Mouse (Mus musculus): ENCODE data around the gene Birc2. TPM values are rescaled to one million over a fixed set of nuclear protein-coding genes. Genes with fewer than 3 reads are reported as not detected.
"Not testable (repeated sequence)": the region's sequence is repeated elsewhere in the genome, so short reads cannot be mapped to it uniquely, and the experiment has no call there.

The Birc2 gene
- polyA plus RNA-seq, 1 experiment from 2014 or later = 39.8 TPM

DNA sequence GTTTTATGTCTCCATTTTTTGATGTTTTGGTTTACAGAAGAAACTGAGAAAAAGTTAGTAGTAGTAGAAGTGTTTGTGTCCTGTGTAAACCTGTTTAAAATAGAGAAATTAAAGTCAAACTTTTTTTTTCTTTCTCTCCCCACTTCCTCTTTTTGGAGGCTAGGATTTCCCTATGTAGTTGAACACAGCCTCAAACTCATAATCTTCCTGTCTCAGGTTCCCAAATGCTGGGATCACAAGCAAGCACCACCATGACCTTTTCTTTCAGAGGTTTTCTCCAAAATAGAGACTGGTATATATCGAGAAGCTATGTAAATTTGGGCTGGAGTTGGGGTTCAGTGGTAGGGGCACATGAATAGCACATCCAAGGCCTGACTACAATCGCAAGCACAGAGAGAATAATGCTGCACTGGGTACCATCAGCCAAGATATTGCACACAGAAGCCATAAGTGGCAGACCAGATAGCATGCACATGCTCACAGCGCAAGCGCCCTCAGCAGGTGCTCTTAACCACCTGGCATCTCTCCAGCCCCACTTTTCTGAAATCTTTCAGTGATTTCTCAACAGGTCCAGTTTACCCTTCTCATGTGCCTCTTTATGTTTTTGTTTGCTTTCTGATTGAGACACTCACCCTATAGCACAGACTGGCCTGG lies 32.1 kb upstream of the Birc2 start:
- no peak for ATAC-seq (ENCODE audit: low FRiP score, low TSS enrichment)
- no peak overlapping the region for H3K4me3 ChIP-seq (ENCODE audit: low read length)

GRCm38 (mm10) chr9:7867981-7868380 lies 31.1 kb upstream of the Birc2 start:
- Histone ChIP-seq H3K4me3 (ENCODE audit: low read length) (no peak overlapping the region), H3K9ac (replicated peaks; ENCODE audit: low read length) (no peak overlapping the region), H3K4me1 (ENCODE audit: insufficient read depth, low read length) (peaks cover 7% of the 10 kb centered on the region), H3K27me3 (ENCODE audit: insufficient read depth, low read length) (no peaks in the 10 kb centered on the region), H3K27ac (ENCODE audit: low read length) (no peak overlapping the region), H3K36me3 (ENCODE audit: insufficient read depth, low read length) (peaks cover 7% of the 10 kb centered on the region), H3K9me3 (ENCODE audit: low read length) (no peaks in the 10 kb centered on the region), H3K4me2 (replicated peaks; ENCODE audit: low read depth, low read length) (no peak overlapping the region)
- 90% methylated on average over 3 of the region's 3 CpGs for WGBS
- no peak for ATAC-seq (ENCODE audit: low FRiP score, low TSS enrichment)

More for the DNA sequence above, 32.1 kb upstream of the Birc2 start:
- Histone ChIP-seq H3K4me1 (ENCODE audit: insufficient read depth, low read length) (peaks cover 7% of the 10 kb centered on the region), H3K36me3 (ENCODE audit: insufficient read depth, low read length) (peaks cover 7% of the 10 kb centered on the region), H3K4me2 (replicated peaks; ENCODE audit: low read depth, low read length) (no peak overlapping the region), H3K27ac (ENCODE audit: low read length) (no peak overlapping the region), H3K9ac (replicated peaks; ENCODE audit: low read length) (no peak overlapping the region), H3K27me3 (ENCODE audit: insufficient read depth, low read length) (no peaks in the 10 kb centered on the region), H3K9me3 (ENCODE audit: low read length) (no peaks in the 10 kb centered on the region)
- 89% methylated on average over 4 of the region's 4 CpGs for WGBS

DNA sequence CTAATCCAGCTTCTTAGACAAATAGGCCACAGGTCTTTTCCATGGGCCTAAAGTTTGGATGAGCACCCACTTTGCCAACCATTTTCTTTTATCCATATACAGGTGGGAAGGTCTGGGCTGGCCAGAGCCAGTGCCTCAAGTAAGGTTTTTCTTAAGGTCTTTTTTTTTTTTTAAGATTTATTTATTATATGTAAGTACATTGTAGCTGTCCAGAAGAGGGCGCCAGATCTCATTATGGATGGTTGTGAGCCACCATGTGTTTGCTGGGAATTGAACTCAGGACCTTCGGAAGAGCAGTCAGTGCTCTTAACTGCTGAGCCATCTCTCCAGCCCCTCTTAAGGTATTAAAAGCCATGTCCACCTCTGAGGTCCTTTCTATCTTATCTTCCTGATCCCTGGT lies 30.1 kb upstream of the Birc2 start:
- not testable (repeated sequence) for ATAC-seq (ENCODE audit: low FRiP score, low TSS enrichment); H3K4me2 ChIP-seq (replicated peaks; ENCODE audit: low read depth, low read length); H3K4me3 ChIP-seq (ENCODE audit: low read length); H3K9ac ChIP-seq (replicated peaks; ENCODE audit: low read length); H3K27me3 ChIP-seq (ENCODE audit: insufficient read depth, low read length); H3K36me3 ChIP-seq (ENCODE audit: insufficient read depth, low read length); H3K9me3 ChIP-seq (ENCODE audit: low read length); H3K27ac ChIP-seq (ENCODE audit: low read length); H3K4me1 ChIP-seq (ENCODE audit: insufficient read depth, low read length)
- WGBS = 88% methylated on average over 2 of the region's 2 CpGs

DNA sequence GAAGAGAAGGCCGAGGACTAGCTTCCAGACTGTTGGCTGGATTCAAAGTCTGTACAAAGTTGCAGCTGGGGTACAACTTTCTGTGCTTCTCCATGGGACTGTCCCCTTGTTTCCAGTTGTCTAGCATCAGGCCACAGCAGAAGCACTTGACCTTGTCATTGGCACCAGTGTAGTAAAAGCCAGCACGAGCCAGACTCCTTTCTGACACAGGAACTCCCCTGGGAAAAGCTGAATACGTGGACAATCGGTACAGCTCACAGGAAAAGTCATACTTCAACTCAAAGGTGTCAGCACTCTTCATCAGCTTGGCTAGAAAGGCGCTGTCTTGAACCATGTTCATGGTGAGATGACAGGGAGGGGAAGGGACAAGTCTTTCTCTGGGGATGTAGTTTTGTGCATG lies 24.1 kb upstream of the Birc2 start:
- Histone ChIP-seq H3K36me3 (ENCODE audit: insufficient read depth, low read length) (no peaks in the 10 kb centered on the region), H3K4me3 (ENCODE audit: low read length) (no peak overlapping the region), H3K4me2 (replicated peaks; ENCODE audit: low read depth, low read length) (no peak overlapping the region), H3K4me1 (ENCODE audit: insufficient read depth, low read length) (no peaks in the 10 kb centered on the region), H3K27me3 (ENCODE audit: insufficient read depth, low read length) (no peaks in the 10 kb centered on the region), H3K9me3 (ENCODE audit: low read length) (no peaks in the 10 kb centered on the region), H3K27ac (ENCODE audit: low read length) (no peak overlapping the region), H3K9ac (replicated peaks; ENCODE audit: low read length) (no peak overlapping the region)
- ATAC-seq (ENCODE audit: low FRiP score, low TSS enrichment) = no peak
- WGBS = 81% methylated on average over 5 of the region's 5 CpGs

- WGBS = 67% methylated on average over 3 of the region's 3 CpGs
- H3K27ac ChIP-seq (ENCODE audit: low read length) = no peak overlapping the region
- no peaks in the 10 kb centered on the region for H3K9me3 ChIP-seq (ENCODE audit: low read length)
- no peaks in the 10 kb centered on the region for H3K4me1 ChIP-seq (ENCODE audit: insufficient read depth, low read length)
- no peak overlapping the region for H3K4me3 ChIP-seq (ENCODE audit: low read length)
- H3K4me2 ChIP-seq (replicated peaks; ENCODE audit: low read depth, low read length) = no peak overlapping the region
- ATAC-seq (ENCODE audit: low FRiP score, low TSS enrichment) = no peak
- H3K27me3 ChIP-seq (ENCODE audit: insufficient read depth, low read length) = no peaks in the 10 kb centered on the region
- peaks cover 4% of the 10 kb centered on the region; the same call in 1 of the 2 replicates for H3K36me3 ChIP-seq (ENCODE audit: insufficient read depth, low read length)
- no peak overlapping the region for H3K9ac ChIP-seq (replicated peaks; ENCODE audit: low read length)
These were observed 19.0 kb upstream of the Birc2 start for GRCm38 (mm10) chr9:7855912-7856311.

GRCm38 (mm10) chr9:7855374-7855773 lies 18.5 kb upstream of the Birc2 start:
- H3K27ac ChIP-seq (ENCODE audit: low read length) = no peak overlapping the region
- no peaks in the 10 kb centered on the region for H3K4me1 ChIP-seq (ENCODE audit: insufficient read depth, low read length)
- no peaks in the 10 kb centered on the region for H3K9me3 ChIP-seq (ENCODE audit: low read length)
- peaks cover 4% of the 10 kb centered on the region; the same call in 1 of the 2 replicates for H3K36me3 ChIP-seq (ENCODE audit: insufficient read depth, low read length)
- peak; percentile 69; the same call in 1 of the 2 replicates for ATAC-seq (ENCODE audit: low FRiP score, low TSS enrichment)
- H3K4me2 ChIP-seq (replicated peaks; ENCODE audit: low read depth, low read length) = no peak overlapping the region
- H3K4me3 ChIP-seq (ENCODE audit: low read length) = no peak overlapping the region
- no peak overlapping the region for H3K9ac ChIP-seq (replicated peaks; ENCODE audit: low read length)
- H3K27me3 ChIP-seq (ENCODE audit: insufficient read depth, low read length) = no peaks in the 10 kb centered on the region
- WGBS = 33% methylated on average over 1 of the region's 1 CpGs

DNA sequence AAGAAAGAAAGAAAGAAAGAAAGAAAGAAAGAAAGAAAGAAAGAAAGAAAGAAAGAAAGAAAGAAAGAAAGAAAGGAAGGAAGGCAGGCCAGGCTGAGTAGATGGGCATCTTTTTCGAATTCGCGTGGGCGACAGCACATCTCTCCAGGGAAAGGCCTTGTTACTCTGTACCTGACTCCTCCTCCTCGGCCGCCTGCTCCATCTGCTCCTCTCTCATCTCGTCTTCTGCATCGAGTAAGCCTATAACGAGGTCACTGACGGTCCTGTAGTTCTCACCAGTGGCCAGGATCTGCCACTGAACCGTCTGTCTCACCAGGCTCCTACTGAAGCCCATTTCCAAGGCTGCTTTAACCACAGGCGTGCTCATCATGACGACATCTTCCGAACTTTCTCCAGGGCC lies 17.3 kb upstream of the Birc2 start:
- WGBS = 82% methylated on average over 14 of the region's 14 CpGs
- ATAC-seq (ENCODE audit: low FRiP score, low TSS enrichment); H3K27me3 ChIP-seq (ENCODE audit: insufficient read depth, low read length); H3K27ac ChIP-seq (ENCODE audit: low read length); H3K4me1 ChIP-seq (ENCODE audit: insufficient read depth, low read length); H3K4me3 ChIP-seq (ENCODE audit: low read length); H3K36me3 ChIP-seq (ENCODE audit: insufficient read depth, low read length); H3K9ac ChIP-seq (replicated peaks; ENCODE audit: low read length); H3K4me2 ChIP-seq (replicated peaks; ENCODE audit: low read depth, low read length); H3K9me3 ChIP-seq (ENCODE audit: low read length): not testable (repeated sequence)

DNA sequence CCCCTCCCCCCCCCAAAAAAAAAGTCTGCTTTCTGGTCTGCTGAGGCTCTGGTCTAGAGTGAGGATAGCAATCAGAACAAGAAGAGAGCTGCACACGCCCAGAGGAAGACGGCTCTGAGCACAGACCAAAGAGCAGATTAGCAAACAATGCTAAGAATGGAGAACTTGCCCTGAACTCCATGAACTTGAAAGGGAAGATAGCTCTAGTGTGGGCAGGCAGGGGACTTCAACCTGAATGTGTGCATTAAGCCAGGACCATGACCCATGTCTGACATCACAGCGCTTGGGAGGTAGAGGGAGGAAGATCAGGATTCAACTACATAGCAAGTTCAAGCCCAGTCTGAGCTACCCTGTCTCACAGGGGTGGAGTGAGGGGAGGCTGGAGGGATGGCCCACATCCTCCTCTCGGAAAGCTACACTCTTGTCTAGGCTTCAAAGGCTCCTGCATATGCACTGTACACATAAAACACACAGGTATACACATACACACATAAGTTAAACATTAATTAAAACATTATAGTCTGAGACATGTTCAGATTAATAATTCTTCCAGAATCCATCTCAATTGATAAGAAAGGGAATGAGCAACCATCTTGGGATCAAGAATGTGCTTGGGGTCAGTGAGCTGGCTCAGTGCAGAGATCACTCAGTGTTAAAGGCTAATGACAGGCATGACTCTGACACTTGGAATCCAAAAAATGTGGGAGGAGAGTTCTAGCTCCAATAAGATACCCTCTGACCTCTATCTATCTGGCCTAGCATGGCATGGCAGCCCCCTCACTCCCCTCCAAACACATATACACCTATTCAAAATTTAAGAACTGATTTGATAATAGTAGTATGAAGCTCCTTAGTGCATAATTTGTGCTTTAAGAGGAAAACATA lies 15.7 kb upstream of the Birc2 start:
- H3K36me3 ChIP-seq (ENCODE audit: insufficient read depth, low read length) = peaks cover 10% of the 10 kb centered on the region; the same call in 1 of the 2 replicates
- no peak overlapping the region for H3K4me2 ChIP-seq (replicated peaks; ENCODE audit: low read depth, low read length)
- H3K4me1 ChIP-seq (ENCODE audit: insufficient read depth, low read length) = no peaks in the 10 kb centered on the region
- no peaks in the 10 kb centered on the region for H3K9me3 ChIP-seq (ENCODE audit: low read length)
- 77% methylated on average over 4 of the region's 4 CpGs for WGBS
- no peak overlapping the region for H3K4me3 ChIP-seq (ENCODE audit: low read length)
- H3K9ac ChIP-seq (replicated peaks; ENCODE audit: low read length) = no peak overlapping the region
- peak; percentile 67 for ATAC-seq (ENCODE audit: low FRiP score, low TSS enrichment)
- no peak overlapping the region for H3K27ac ChIP-seq (ENCODE audit: low read length)
- H3K27me3 ChIP-seq (ENCODE audit: insufficient read depth, low read length) = no peaks in the 10 kb centered on the region

GRCm38 (mm10) chr9:7851841-7852240 lies 15.0 kb upstream of the Birc2 start:
- H3K27ac ChIP-seq (ENCODE audit: low read length) = no peak overlapping the region
- H3K27me3 ChIP-seq (ENCODE audit: insufficient read depth, low read length) = no peaks in the 10 kb centered on the region
- no peaks in the 10 kb centered on the region for H3K4me1 ChIP-seq (ENCODE audit: insufficient read depth, low read length)
- no peak overlapping the region for H3K9ac ChIP-seq (replicated peaks; ENCODE audit: low read length)
- no peaks in the 10 kb centered on the region for H3K9me3 ChIP-seq (ENCODE audit: low read length)
- H3K4me2 ChIP-seq (replicated peaks; ENCODE audit: low read depth, low read length) = no peak overlapping the region
- peaks cover 10% of the 10 kb centered on the region; the same call in 1 of the 2 replicates for H3K36me3 ChIP-seq (ENCODE audit: insufficient read depth, low read length)
- no peak for ATAC-seq (ENCODE audit: low FRiP score, low TSS enrichment)
- 85% methylated on average over 8 of the region's 8 CpGs for WGBS
- no peak overlapping the region for H3K4me3 ChIP-seq (ENCODE audit: low read length)

DNA sequence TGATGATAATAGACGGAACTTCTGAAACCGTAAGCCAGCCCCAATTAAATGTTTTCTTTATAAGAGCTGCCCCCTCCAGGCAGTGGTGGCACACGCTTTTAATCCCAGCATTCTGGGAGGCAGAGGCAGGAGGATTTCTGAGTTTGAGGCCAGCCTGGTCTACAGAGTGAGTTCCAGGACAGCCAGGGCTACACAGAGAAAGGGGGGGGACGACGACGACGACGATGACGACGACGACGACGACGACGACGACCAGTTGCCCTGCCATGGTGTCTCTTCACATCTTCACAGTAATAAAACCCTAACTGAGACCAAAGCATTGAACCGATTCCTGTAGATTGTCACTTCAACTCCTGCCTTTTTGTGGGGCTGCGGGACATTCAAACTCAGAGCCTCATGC lies 11.3 kb upstream of the Birc2 start:
- WGBS = 91% methylated on average over 18 of the region's 18 CpGs
- no peak overlapping the region for H3K27ac ChIP-seq (ENCODE audit: low read length)

More for the DNA sequence above, 11.3 kb upstream of the Birc2 start:
- H3K36me3 ChIP-seq (ENCODE audit: insufficient read depth, low read length) = peaks cover 7% of the 10 kb centered on the region; the same call in 1 of the 2 replicates
- no peak overlapping the region for H3K4me2 ChIP-seq (replicated peaks; ENCODE audit: low read depth, low read length)
- no peak for ATAC-seq (ENCODE audit: low FRiP score, low TSS enrichment)
- no peaks in the 10 kb centered on the region for H3K4me1 ChIP-seq (ENCODE audit: insufficient read depth, low read length)
- no peaks in the 10 kb centered on the region for H3K9me3 ChIP-seq (ENCODE audit: low read length)
- no peak overlapping the region for H3K4me3 ChIP-seq (ENCODE audit: low read length)
- H3K27me3 ChIP-seq (ENCODE audit: insufficient read depth, low read length) = no peaks in the 10 kb centered on the region
- H3K9ac ChIP-seq (replicated peaks; ENCODE audit: low read length) = no peak overlapping the region

Measured in kidney, embryonic 16.5 days (tissue).